Mouse (Mus musculus): ENCODE data around the gene Fhad1.

DNA sequence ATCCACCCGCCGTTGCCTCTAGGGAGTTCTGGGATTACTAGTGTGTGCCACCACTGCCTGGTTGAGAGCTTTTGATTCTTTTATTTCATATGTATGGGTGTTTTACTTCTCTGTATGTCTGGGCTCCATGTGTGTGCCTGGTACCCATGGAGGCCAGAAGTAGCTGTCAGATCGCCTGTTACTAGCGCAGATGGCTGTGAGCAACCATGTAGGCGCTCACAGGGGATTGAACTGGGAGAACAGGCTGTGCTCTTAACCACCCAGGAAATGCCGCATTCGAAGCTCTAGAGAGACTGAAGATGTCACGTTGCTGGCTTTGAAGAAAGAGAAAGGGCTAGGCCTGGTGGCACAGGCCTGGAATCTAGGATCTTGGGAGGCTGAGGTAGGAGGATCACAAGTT lies 73.6 kb downstream of the Fhad1 start:
- TF ChIP-seq MYOG (IDR thresholded peaks at IDR 0.05; ENCODE audit: control insufficient read depth, extremely low read depth, insufficient read length) = no peak
- no peak for TF ChIP-seq CTCF (IDR thresholded peaks at IDR 0.05; ENCODE audit: control insufficient read depth, insufficient read depth, insufficient read length)
- no peak for TF ChIP-seq USF1 (IDR thresholded peaks at IDR 0.05; ENCODE audit: low read depth)

Measured in C2C12 (cell line).